Mouse (Mus musculus) hindbrain, embryonic 12.5 days (tissue): ENCODE data around the gene Dab1. TPM values are rescaled to one million over a fixed set of nuclear protein-coding genes. Genes with fewer than 3 reads are reported as not detected.
A peak's percentile ranks its signal among the peaks of the same experiment; 100 is the strongest.

Experiments
- ATAC-seq: fragments of 200-750 bp; cut with Nextera tagmentation; 2 replicates; pipeline ENCODE4 v1.8.0; 2017; ENCODE audit warnings: moderate TSS enrichment; ENCODE audit not compliant: low FRiP score
- H3K27ac ChIP-seq: fragments of 300-500 bp; sonication (generic); 2 replicates; pipeline ENCODE4 v1.5.1; 2016; ENCODE audit warnings: mild to moderate bottlenecking
- H3K27me3 ChIP-seq: fragments of 300-500 bp; sonication (generic); 2 replicates; pipeline ENCODE4 v1.6.1; 2016; ENCODE audit warnings: mild to moderate bottlenecking
- H3K36me3 ChIP-seq: fragments of 300-500 bp; sonication (generic); 2 replicates; pipeline ENCODE4 v1.6.1; 2016; ENCODE audit warnings: mild to moderate bottlenecking
- H3K4me1 ChIP-seq: fragments of 300-500 bp; sonication (generic); 2 replicates; pipeline ENCODE4 v1.6.1; 2016
- H3K4me2 ChIP-seq: fragments of 300-500 bp; sonication (generic); replicated peaks from 2 replicates; pipeline ENCODE4 v1.6.1; 2016; ENCODE audit warnings: mild to moderate bottlenecking
- H3K4me3 ChIP-seq: fragments of 300-500 bp; sonication (generic); 2 replicates; pipeline ENCODE4 v1.5.1; 2016; ENCODE audit warnings: mild to moderate bottlenecking
- H3K9ac ChIP-seq: fragments of 300-500 bp; sonication (generic); 2 replicates; pipeline ENCODE4 v1.6.1; 2016; ENCODE audit warnings: mild to moderate bottlenecking, moderate library complexity
- H3K9me3 ChIP-seq: fragments of 300-500 bp; sonication (generic); replicated peaks from 2 replicates; pipeline ENCODE4 v1.6.1; 2016; ENCODE audit warnings: mild to moderate bottlenecking
- WGBS: fragments of 180-500 bp; shearing (Covaris S2); methylation state at CpG from one replicate; pipeline ENCODE4 v1.1.7; 2016; 5-methylcytosine and 5-hydroxymethylcytosine counted together
- polyA plus RNA-seq: library from polyadenylated mRNA; unstranded; fragments of >200 nt; fragmentation: Nextera tagmentation; extraction: Ambion mirVana; gene quantifications from 2 replicates; pipeline ENCODE4 v1.2.1, GENCODE M21; 2016

The Dab1 gene
- polyA plus RNA-seq, 1 experiment from 2014 or later: 77.0 TPM

- no peak overlapping the region for H3K4me2 ChIP-seq
- WGBS: 83% methylated on average over 3 of the region's 3 CpGs
- H3K27ac ChIP-seq: no peak overlapping the region
- H3K36me3 ChIP-seq: no peaks in the 10 kb centered on the region
- ATAC-seq: no peak
- no peaks in the 10 kb centered on the region for H3K27me3 ChIP-seq
- no peaks in the 10 kb centered on the region for H3K9me3 ChIP-seq
- H3K9ac ChIP-seq: no peak overlapping the region
- no peaks in the 10 kb centered on the region for H3K4me1 ChIP-seq
- H3K4me3 ChIP-seq: no peak overlapping the region
These were observed 1050.2 kb downstream of the Dab1 start for GRCm38 (mm10) chr4:104669406-104669805.

- ATAC-seq: no peak
- H3K4me2 ChIP-seq: no peak overlapping the region
These were observed 1051.6 kb downstream of the Dab1 start for GRCm38 (mm10) chr4:104670741-104671140.

GRCm38 (mm10) chr4:104673317-104673716 lies 1054.2 kb downstream of the Dab1 start:
- Histone ChIP-seq H3K27ac (no peak overlapping the region), H3K36me3 (no peaks in the 10 kb centered on the region), H3K9me3 (no peaks in the 10 kb centered on the region), H3K27me3 (no peaks in the 10 kb centered on the region), H3K4me1 (peaks cover under 1% of the 10 kb centered on the region; the same call in 1 of the 2 replicates), H3K4me3 (no peak overlapping the region), H3K9ac (no peak overlapping the region), H3K4me2 (no peak overlapping the region)
- ATAC-seq: no peak
- 80% methylated on average over 3 of the region's 3 CpGs for WGBS

More at GRCm38 (mm10) chr4:104670741-104671140, 1051.6 kb downstream of the Dab1 start:
- no peaks in the 10 kb centered on the region for H3K27me3 ChIP-seq
- H3K27ac ChIP-seq: no peak overlapping the region
- H3K4me3 ChIP-seq: no peak overlapping the region
- no peaks in the 10 kb centered on the region for H3K9me3 ChIP-seq
- H3K4me1 ChIP-seq: no peaks in the 10 kb centered on the region
- no peaks in the 10 kb centered on the region for H3K36me3 ChIP-seq
- no peak overlapping the region for H3K9ac ChIP-seq

GRCm38 (mm10) chr4:104674706-104675105 lies 1055.5 kb downstream of the Dab1 start:
- H3K27me3 ChIP-seq: no peaks in the 10 kb centered on the region
- H3K9ac ChIP-seq: no peak overlapping the region
- H3K27ac ChIP-seq: no peak overlapping the region
- H3K4me2 ChIP-seq: no peak overlapping the region
- peaks cover 5% of the 10 kb centered on the region; the same call in 1 of the 2 replicates for H3K4me1 ChIP-seq
- H3K4me3 ChIP-seq: no peak overlapping the region
- ATAC-seq: no peak
- H3K9me3 ChIP-seq: no peaks in the 10 kb centered on the region
- WGBS: 92% methylated on average over 5 of the region's 5 CpGs
- H3K36me3 ChIP-seq: no peaks in the 10 kb centered on the region

- Histone ChIP-seq H3K27ac (no peak overlapping the region), H3K27me3 (no peaks in the 10 kb centered on the region), H3K4me1 (peaks cover 5% of the 10 kb centered on the region; the same call in 1 of the 2 replicates), H3K4me2 (no peak overlapping the region), H3K9me3 (no peaks in the 10 kb centered on the region), H3K4me3 (no peak overlapping the region), H3K9ac (no peak overlapping the region), H3K36me3 (no peaks in the 10 kb centered on the region)
- WGBS: 77% methylated on average over 7 of the region's 7 CpGs
- no peak for ATAC-seq
These were observed 1059.1 kb downstream of the Dab1 start for GRCm38 (mm10) chr4:104678234-104678633.

GRCm38 (mm10) chr4:104680475-104680874 lies 1061.3 kb downstream of the Dab1 start:
- Histone ChIP-seq H3K4me2 (no peak overlapping the region), H3K9ac (no peak overlapping the region), H3K4me3 (no peak overlapping the region), H3K36me3 (no peaks in the 10 kb centered on the region), H3K27ac (no peak overlapping the region), H3K27me3 (no peaks in the 10 kb centered on the region), H3K4me1 (peaks cover 5% of the 10 kb centered on the region; the same call in 1 of the 2 replicates), H3K9me3 (no peaks in the 10 kb centered on the region)
- 87% methylated on average over 4 of the region's 4 CpGs for WGBS
- ATAC-seq: no peak

- H3K4me3 ChIP-seq: no peak overlapping the region
- no peaks in the 10 kb centered on the region for H3K27me3 ChIP-seq
- no peaks in the 10 kb centered on the region for H3K36me3 ChIP-seq
- WGBS: 60% methylated on average over 18 of the region's 18 CpGs
- H3K4me1 ChIP-seq: peaks cover 22% of the 10 kb centered on the region
- H3K9ac ChIP-seq: no peak overlapping the region
- H3K27ac ChIP-seq: peak overlapping the region; percentile 57
- ATAC-seq: 0 out of 2 replicates have a peak, but pooled peaks have one; percentile 22
- H3K9me3 ChIP-seq: no peaks in the 10 kb centered on the region
- H3K4me2 ChIP-seq: no peak overlapping the region
These were observed 1067.1 kb downstream of the Dab1 start for GRCm38 (mm10) chr4:104686137-104686809.

- no peak overlapping the region for H3K9ac ChIP-seq
- H3K4me1 ChIP-seq: peaks cover 22% of the 10 kb centered on the region
- no peaks in the 10 kb centered on the region for H3K27me3 ChIP-seq
- no peak; the same call in 1 of the 2 replicates for ATAC-seq
- H3K4me2 ChIP-seq: no peak overlapping the region
- H3K27ac ChIP-seq: no peak overlapping the region
- H3K9me3 ChIP-seq: no peaks in the 10 kb centered on the region
- 52% methylated on average over 3 of the region's 3 CpGs for WGBS
- no peaks in the 10 kb centered on the region for H3K36me3 ChIP-seq
- H3K4me3 ChIP-seq: no peak overlapping the region
These were observed 1069.9 kb downstream of the Dab1 start for GRCm38 (mm10) chr4:104689047-104689446.

GRCm38 (mm10) chr4:104691026-104691425 lies 1071.9 kb downstream of the Dab1 start:
- Histone ChIP-seq H3K4me1 (peaks cover 19% of the 10 kb centered on the region), H3K9me3 (no peaks in the 10 kb centered on the region), H3K27ac (no peak overlapping the region), H3K4me3 (no peak overlapping the region), H3K27me3 (no peaks in the 10 kb centered on the region), H3K4me2 (no peak overlapping the region), H3K9ac (no peak overlapping the region), H3K36me3 (no peaks in the 10 kb centered on the region)
- no peak for ATAC-seq
- WGBS: 85% methylated on average over 7 of the region's 7 CpGs

- Histone ChIP-seq H3K27me3 (no peaks in the 10 kb centered on the region), H3K9ac (no peak overlapping the region), H3K4me1 (peaks cover 9% of the 10 kb centered on the region; the same call in 1 of the 2 replicates), H3K9me3 (no peaks in the 10 kb centered on the region), H3K27ac (no peak overlapping the region), H3K36me3 (no peaks in the 10 kb centered on the region), H3K4me2 (no peak overlapping the region), H3K4me3 (no peak overlapping the region)
- ATAC-seq: no peak
- 80% methylated on average over 11 of the region's 11 CpGs for WGBS
These were observed 1075.0 kb downstream of the Dab1 start for GRCm38 (mm10) chr4:104694188-104694587.

- 94% methylated on average over 3 of the region's 3 CpGs for WGBS
These were observed 1077.4 kb downstream of the Dab1 start for GRCm38 (mm10) chr4:104696522-104696921.

GRCm38 (mm10) chr4:104697703-104698102 lies 1078.5 kb downstream of the Dab1 start:
- ATAC-seq: no peak
- Histone ChIP-seq H3K27ac (no peak overlapping the region), H3K36me3 (no peaks in the 10 kb centered on the region), H3K9ac (no peak overlapping the region), H3K4me1 (peaks cover 8% of the 10 kb centered on the region; the same call in 1 of the 2 replicates), H3K27me3 (no peaks in the 10 kb centered on the region), H3K4me3 (no peak overlapping the region), H3K9me3 (no peaks in the 10 kb centered on the region), H3K4me2 (no peak overlapping the region)
- WGBS: 85% methylated on average over 4 of the region's 4 CpGs

More at GRCm38 (mm10) chr4:104696522-104696921, 1077.4 kb downstream of the Dab1 start:
- Histone ChIP-seq H3K27me3 (no peaks in the 10 kb centered on the region), H3K9me3 (no peaks in the 10 kb centered on the region), H3K4me2 (no peak overlapping the region), H3K27ac (no peak overlapping the region), H3K4me1 (peaks cover 8% of the 10 kb centered on the region; the same call in 1 of the 2 replicates), H3K36me3 (no peaks in the 10 kb centered on the region), H3K9ac (no peak overlapping the region), H3K4me3 (no peak overlapping the region)
- no peak for ATAC-seq
